Mouse (Mus musculus) retina, adult 2 months (tissue): Measurements from ENCODE around the gene Rpl36.

Source experiments
- DNase-seq: peaks from one replicate; pipeline ENCODE4 v3.0.0-alpha.2; 2012; ENCODE audit warnings: low read depth, low spot score

Rpl36 gene

DNA sequence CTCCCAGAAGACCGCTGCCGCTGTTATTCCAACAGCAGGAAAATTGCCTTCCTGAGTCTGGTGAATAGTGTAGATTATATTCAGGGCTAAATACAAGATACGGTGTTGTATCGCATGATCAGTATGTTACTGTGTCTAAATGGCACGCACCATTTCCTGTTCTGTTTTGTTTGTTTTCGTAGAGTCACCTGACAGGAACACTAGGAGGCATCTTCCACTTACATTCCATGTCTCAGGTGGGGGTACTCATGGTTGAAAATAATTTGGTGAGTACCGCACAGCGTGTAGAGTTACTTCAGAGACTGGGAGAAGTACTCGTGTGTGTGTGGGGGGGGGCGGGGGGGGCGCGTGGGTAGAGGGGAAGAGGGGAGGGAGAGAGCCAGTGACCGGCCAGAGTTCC lies 34.3 kb downstream of the Rpl36 start:
- DNase-seq = no peak

DNA sequence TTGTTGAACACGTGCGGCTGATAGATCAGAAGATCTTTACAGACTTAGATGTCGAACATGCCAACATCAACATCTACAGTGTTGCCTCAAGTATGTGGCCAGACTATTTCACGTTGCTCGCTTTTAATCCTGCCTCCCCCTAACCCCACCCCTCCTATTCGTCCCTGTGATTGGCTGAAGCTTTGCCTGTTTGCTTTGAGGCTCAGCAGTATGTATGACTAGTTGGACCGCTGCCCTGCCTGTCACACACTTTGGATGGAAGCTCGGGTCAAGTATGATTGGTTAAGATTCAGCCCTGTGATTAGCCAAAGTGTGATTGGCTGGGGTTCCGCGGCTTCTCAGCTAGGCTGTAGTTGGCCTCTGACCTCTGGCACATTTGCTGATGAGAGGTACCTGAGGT lies 38.6 kb downstream of the Rpl36 start:
- no peak for DNase-seq

DNA sequence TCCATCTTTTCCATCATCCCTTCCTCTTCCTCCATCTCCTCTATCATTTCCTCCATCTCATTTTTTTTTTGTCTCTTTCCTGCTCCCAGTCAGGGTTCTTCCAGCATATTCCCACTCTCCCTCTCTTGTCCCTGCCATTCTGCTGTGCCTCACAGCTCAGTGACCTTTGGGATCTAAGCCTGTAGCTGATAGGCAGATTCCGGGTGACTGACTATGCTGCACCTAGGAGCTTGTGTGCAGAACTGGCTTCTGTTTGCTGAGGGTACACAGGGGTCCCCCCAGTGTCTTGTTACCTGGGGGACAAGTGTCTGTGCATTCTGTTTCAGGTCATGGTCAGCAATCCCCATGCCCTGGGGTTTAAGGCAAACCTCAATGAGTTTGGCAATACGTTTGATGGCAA lies 41.6 kb downstream of the Rpl36 start:
- DNase-seq = no peak

DNA sequence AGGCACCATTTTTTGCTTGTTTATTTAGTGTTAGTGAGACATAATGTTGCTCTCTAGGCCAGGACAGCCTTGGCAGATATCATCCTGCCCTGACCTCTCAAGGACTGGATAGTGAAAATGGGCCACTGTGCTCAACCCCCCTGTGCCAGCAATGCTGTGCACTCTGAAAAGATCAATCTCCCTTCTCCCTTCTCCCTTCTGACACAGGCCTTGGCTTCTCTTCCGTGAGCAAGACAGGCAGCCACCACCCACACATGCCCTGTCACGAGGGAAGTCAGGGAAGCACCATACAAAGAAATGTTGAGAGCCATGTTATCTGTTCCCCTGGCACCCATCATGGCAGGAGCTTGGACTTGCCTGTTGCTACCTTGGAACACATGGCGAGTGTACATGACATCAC lies 42.1 kb downstream of the Rpl36 start:
- no peak for DNase-seq

DNA sequence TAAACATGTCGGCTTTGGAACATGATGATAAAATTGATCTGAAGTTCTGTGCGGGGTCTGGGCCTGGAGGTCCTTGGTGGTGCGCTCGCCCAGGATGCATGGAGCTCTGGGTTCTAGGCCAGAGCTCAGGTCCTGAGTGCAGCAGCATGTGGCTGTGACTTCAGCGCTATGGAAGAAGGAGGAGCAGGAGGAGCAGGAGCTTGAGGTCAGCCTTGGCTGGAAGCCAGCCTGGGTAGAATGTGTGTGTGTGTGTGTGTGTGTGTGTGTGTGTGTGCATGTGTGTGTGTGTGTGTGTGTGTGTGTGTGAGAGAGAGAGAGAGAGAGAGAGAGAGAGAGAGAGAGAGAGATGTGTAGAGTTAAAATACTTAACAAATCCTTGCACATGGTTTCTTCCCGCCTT lies 43.0 kb downstream of the Rpl36 start:
- DNase-seq = no peak

- no peak for DNase-seq
These were observed 50.4 kb downstream of the Rpl36 start for GRCm38 (mm10) chr17:56663659-56664058.
